ENCODE assay signal across 14 mouse cellular contexts in the genomic region with DNA sequence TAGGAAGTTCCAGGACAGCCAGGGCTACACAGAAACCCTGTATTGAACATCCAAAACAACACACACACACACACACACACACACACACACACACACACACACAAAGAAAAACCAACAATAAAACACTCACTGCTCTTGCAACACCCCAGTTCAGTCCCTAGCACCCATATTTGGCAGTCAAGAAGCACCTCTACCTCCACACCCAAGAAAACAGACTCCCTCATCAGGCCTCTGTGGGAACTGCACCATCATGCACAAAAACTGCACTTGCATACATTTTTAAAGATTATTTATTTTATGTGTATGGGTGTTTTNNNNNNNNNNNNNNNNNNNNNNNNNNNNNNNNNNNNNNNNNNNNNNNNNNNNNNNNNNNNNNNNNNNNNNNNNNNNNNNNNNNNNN. TPM values are rescaled to one million over a fixed set of nuclear protein-coding genes. Genes with fewer than 3 reads are reported as not detected.
DNase-seq lines count a peak whose midpoint lies in the region; ATAC-seq and TF ChIP-seq lines count a peak whose summit lies in the region.
"Had no signal": no experiment of that assay in that cellular context is flagged by ENCODE, and none has a peak within 500 bp of the region (broad histone marks: within the 10 kb centered on the region; RNA-seq: fewer than 3 reads in every experiment).

No protein-coding gene starts in this region.

- H3K4me1 ChIP-seq in liver, adult 2 months (ENCODE audit: control insufficient read depth, insufficient read depth, low read length): no peaks in the 10 kb centered on the region
- no peaks in the 10 kb centered on the region for H3K4me1 ChIP-seq in liver, embryonic 12.5 days
- H3K4me1 ChIP-seq: embryonic facial prominence, embryonic 13.5 days; liver, embryonic 15.5 days; stomach, embryonic 15.5 days had no signal

- no peaks in the 10 kb centered on the region for H3K27me3 ChIP-seq in liver, adult 2 months (ENCODE audit: control insufficient read depth, insufficient read depth, low read length)
- 0 out of 2 replicates have a peak, but pooled peaks cover 8% of the 10 kb centered on the region for H3K27me3 ChIP-seq in liver, embryonic 12.5 days (replicated peaks)
- H3K27me3 ChIP-seq: embryonic facial prominence, embryonic 13.5 days; liver, embryonic 15.5 days; Patski; stomach, embryonic 15.5 days had no signal

- H3K36me3 ChIP-seq in liver, adult 2 months (ENCODE audit: control insufficient read depth, insufficient read depth, low read length): no peaks in the 10 kb centered on the region
- peaks cover 10% of the 10 kb centered on the region for H3K36me3 ChIP-seq in liver, embryonic 12.5 days
- H3K36me3 ChIP-seq: stomach, embryonic 15.5 days had no signal

- H3K79me2 ChIP-seq in liver, adult 2 months (ENCODE audit: control insufficient read depth, insufficient read depth, low read length): no peaks in the 10 kb centered on the region

- no peak overlapping the region for H3K4me3 ChIP-seq in liver, adult 2 months (ENCODE audit: insufficient read depth, low read depth, low read length)
- no peak overlapping the region for H3K4me3 ChIP-seq in liver, embryonic 12.5 days
- H3K4me3 ChIP-seq: embryonic facial prominence, embryonic 13.5 days; liver, embryonic 15.5 days; stomach, embryonic 15.5 days had no signal

- no peak overlapping the region for H3K9ac ChIP-seq in liver, adult 2 months (ENCODE audit: low read depth, low read length)
- H3K9ac ChIP-seq in liver, embryonic 12.5 days: no peak overlapping the region
- H3K9ac ChIP-seq: embryonic facial prominence, embryonic 13.5 days; liver, embryonic 15.5 days; stomach, embryonic 15.5 days had no signal

- peak; percentile 68 for DNase-seq in liver, adult 2 months (ENCODE audit: extremely low read depth, low read depth, low spot score)
- DNase-seq in CD8-positive naive resting alpha-beta T cell, adult 2 months (ENCODE audit: low read depth in 2 of 2, low spot score in 2 of 2): peak; percentile 24 to 56
- peak; percentile 51 for DNase-seq in c-Kit-positive CD71-positive TER-119-negative erythroid progenitor cells, embryonic 14.5 days (ENCODE audit: low read depth)
- no peak for DNase-seq in cerebellum, postnatal 36 days
- DNase-seq in kidney, postnatal 14 days: no peak
- DNase-seq in adrenal gland, adult 2 months: no peak
- DNase-seq: kidney, adult 11 months had no signal

- H3K27ac ChIP-seq in liver, adult 2 months (replicated peaks; ENCODE audit: insufficient read depth, low read depth, low read length): no peak overlapping the region
- H3K27ac ChIP-seq in liver, embryonic 12.5 days: no peak overlapping the region
- H3K27ac ChIP-seq: embryonic facial prominence, embryonic 13.5 days; liver, embryonic 15.5 days; stomach, embryonic 15.5 days had no signal

- H3K9me3 ChIP-seq in liver, embryonic 12.5 days (replicated peaks): no peaks in the 10 kb centered on the region
- H3K9me3 ChIP-seq: embryonic facial prominence, embryonic 13.5 days; liver, embryonic 15.5 days; stomach, embryonic 15.5 days had no signal

- no peak; the same call in 1 of the 2 replicates for TF ChIP-seq CTCF in liver, adult 2 months (IDR thresholded peaks at IDR 0.05; ENCODE audit: low read depth, low read length)

- ATAC-seq in liver, embryonic 12.5 days: no peak
- peak; percentile 60; the same call in 1 of the 2 replicates for ATAC-seq in neutrophil, adult 5-6 weeks (ENCODE audit: extremely low read depth, insufficient number of reproducible peaks, low FRiP score, poor library complexity, severe bottlenecking)
- ATAC-seq: midbrain, embryonic 16.5 days; Patski had no signal

- TF ChIP-seq POLR2A in liver, adult 2 months (IDR thresholded peaks at IDR 0.05; ENCODE audit: extremely low read depth, insufficient read depth, low read length): no peak

- no peak overlapping the region for H3K4me2 ChIP-seq in liver, embryonic 12.5 days
- H3K4me2 ChIP-seq: embryonic facial prominence, embryonic 13.5 days; liver, embryonic 15.5 days; stomach, embryonic 15.5 days had no signal

RNA-seq across cellular contexts. Expression of a gene that starts 11.3 kb away (rescaled TPM):
- total RNA-seq in liver, adult 2 months (2014; rRNA removed): 31.7 and 32.0 TPM in 2 replicates
- 114 and 128 TPM in 2 replicates for polyA plus RNA-seq in liver, adult 2 months (2012; rRNA removed)
- polyA plus RNA-seq in liver, embryonic 12.5 days (2016; fragmentation: Nextera tagmentation; extraction: Ambion mirVana): 43.9 and 48.0 TPM in 2 replicates
- total RNA-seq in neutrophil, adult 5-6 weeks (2017): 5.8 and 6.8 TPM in 2 replicates
- total RNA-seq in adrenal gland, adult 2 months (2021): 10 to 100 TPM; 31.1 to 76.6 TPM
- polyA plus RNA-seq in adrenal gland, adult 2 months (2012; rRNA removed): 409 and 528 TPM in 2 replicates

RNA-seq across cellular contexts. Expression of a gene that starts 36.3 kb away (rescaled TPM):
- not detected in 2 replicates for total RNA-seq in liver, adult 2 months (2014; rRNA removed)
- polyA plus RNA-seq in liver, adult 2 months (2012; rRNA removed): not detected in 2 replicates
- polyA plus RNA-seq in liver, embryonic 12.5 days (2016; fragmentation: Nextera tagmentation; extraction: Ambion mirVana): 0.33 and 0.36 TPM in 2 replicates
- not detected in 2 replicates for total RNA-seq in neutrophil, adult 5-6 weeks (2017)
- not detected for total RNA-seq in adrenal gland, adult 2 months (2021)
- polyA plus RNA-seq in adrenal gland, adult 2 months (2012; rRNA removed): not detected in 2 replicates

RNA-seq across cellular contexts. Expression of a gene that starts 40.5 kb away (rescaled TPM):
- total RNA-seq in liver, adult 2 months (2014; rRNA removed): 5.2 and 7.5 TPM in 2 replicates
- polyA plus RNA-seq in liver, adult 2 months (2012; rRNA removed): 11.1 and 14.3 TPM in 2 replicates
- 14.5 and 17.6 TPM in 2 replicates for polyA plus RNA-seq in liver, embryonic 12.5 days (2016; fragmentation: Nextera tagmentation; extraction: Ambion mirVana)
- 35.1 and 45.9 TPM in 2 replicates for total RNA-seq in neutrophil, adult 5-6 weeks (2017)
- total RNA-seq in adrenal gland, adult 2 months (2021): 10 to 100 TPM; 33.0 to 47.7 TPM
- 40.7 and 48.8 TPM in 2 replicates for polyA plus RNA-seq in adrenal gland, adult 2 months (2012; rRNA removed)

RNA-seq across cellular contexts. Expression of a gene that starts 53.6 kb away (rescaled TPM):
- 15.8 and 16.1 TPM in 2 replicates for total RNA-seq in liver, adult 2 months (2014; rRNA removed)
- polyA plus RNA-seq in liver, adult 2 months (2012; rRNA removed): 11.5 and 25.8 TPM in 2 replicates
- 182 and 187 TPM in 2 replicates for polyA plus RNA-seq in liver, embryonic 12.5 days (2016; fragmentation: Nextera tagmentation; extraction: Ambion mirVana)
- 110 and 123 TPM in 2 replicates for total RNA-seq in neutrophil, adult 5-6 weeks (2017)
- total RNA-seq in adrenal gland, adult 2 months (2021): 10 to 100 TPM; 61.0 to 72.0 TPM
- 7.9 and 8.9 TPM in 2 replicates for polyA plus RNA-seq in adrenal gland, adult 2 months (2012; rRNA removed)

Comparison
In these comparisons a context has a peak if more than half of its experiments do, and no peak if none do; other contexts are left out.
1. DNase-seq: peak in liver, adult 2 months (single experiment), CD8-positive naive resting alpha-beta T cell, adult 2 months (2 of 2) and c-Kit-positive CD71-positive TER-119-negative erythroid progenitor cells, embryonic 14.5 days (single experiment); none in cerebellum, postnatal 36 days (0 of 2), kidney, postnatal 14 days (single experiment) and adrenal gland, adult 2 months (single experiment).